Mouse (Mus musculus): ENCODE results near the gene Saa4. TPM values are rescaled to one million over a fixed set of nuclear protein-coding genes. Genes with fewer than 3 reads are reported as not detected.

Saa4 gene
- 7.1 and 7.3 TPM in 2 replicates for polyA plus RNA-seq (2012; rRNA removed)

DNA sequence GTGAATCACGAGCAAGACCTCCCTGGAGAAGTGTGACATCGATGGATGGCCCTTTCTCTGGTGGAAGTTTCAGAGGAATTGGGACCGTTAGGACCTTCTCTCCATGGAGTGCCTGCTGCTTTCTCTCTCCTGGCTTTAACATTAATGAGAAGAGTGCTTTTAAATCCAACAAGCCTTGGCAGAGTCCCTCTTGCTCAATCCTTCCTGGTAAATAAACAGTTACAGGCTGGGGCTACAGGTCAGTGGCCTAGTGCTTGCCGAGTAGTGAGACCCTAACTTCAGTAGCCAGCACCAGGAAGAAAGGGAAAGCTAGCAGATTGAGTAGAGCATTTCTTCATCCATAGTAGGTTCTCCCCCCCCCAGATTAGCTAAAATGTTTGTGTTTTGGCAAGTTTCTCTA is at the start of gene Saa4:
TSS of gene Saa4 (minus strand) at position 146 of the 400 bp plus-strand sequence.

DNA sequence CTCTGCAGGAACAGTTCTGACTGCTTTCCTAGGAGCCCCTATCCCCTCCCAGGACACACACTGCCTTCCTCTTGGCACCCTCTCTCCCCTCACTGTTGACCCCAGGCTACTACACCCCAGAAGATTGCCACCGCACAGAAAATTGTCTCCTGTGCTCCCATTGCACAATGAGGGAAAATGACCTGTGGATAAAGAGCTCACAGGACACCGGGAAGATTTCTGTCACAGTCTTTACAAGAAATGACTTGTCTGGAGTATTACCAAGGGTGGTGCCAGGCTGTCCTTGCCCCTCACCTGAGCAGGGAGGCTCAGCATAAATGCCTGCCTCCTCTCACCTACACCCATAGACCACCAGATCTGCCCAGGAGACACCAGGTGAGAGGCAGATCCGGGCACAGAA is 19.1 kb upstream of the Saa4 start, which contains the start of gene Saa2:
TSS of gene Saa2 (plus strand) at position 301 of the 400 bp plus-strand sequence.

DNA sequence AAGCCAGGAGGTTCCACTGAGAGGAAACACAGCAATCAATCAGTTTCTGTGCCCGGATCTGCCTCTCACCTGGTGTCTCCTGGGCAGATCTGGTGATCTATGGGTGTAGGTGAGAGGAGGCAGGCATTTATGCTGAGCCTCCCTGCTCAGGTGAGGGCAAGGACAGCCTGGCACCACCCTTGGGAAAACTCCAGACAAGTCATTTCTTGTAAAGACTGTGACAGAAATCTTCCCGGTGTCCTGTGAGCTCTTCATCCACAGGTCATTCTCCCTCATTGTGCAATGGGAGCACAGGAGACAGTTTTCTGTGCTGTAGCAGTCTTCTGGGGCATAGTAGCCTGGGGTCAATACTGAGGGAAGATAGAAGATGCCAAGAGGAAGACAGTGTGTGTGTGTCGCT is 10.5 kb upstream of the Saa4 start, which contains the start of gene Saa1:
TSS of gene Saa1 (minus strand) at position 101 of the 400 bp plus-strand sequence.

DNA sequence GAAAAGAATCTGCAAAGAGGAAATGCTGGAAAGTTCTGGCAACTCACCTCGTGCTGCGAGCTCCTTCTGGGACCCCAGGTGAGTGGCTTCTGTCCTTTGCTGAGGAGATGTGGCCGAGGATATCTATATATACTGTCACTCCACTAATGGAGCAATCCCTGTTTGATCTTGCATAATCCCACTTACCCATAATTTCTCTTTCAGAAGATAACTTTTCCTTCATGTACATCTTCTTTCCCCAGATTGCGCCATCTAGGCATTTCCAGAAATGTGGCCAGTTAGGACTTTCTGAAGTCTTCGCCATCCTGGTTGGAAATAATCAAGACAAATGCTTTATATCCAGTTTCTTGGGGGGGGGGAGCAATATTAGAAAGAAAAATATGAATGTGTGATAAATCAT is 16.8 kb downstream of the Saa4 start, which contains the start of gene Saa3:
TSS of gene Saa3 (minus strand) at position 101 of the 400 bp plus-strand sequence.

DNA sequence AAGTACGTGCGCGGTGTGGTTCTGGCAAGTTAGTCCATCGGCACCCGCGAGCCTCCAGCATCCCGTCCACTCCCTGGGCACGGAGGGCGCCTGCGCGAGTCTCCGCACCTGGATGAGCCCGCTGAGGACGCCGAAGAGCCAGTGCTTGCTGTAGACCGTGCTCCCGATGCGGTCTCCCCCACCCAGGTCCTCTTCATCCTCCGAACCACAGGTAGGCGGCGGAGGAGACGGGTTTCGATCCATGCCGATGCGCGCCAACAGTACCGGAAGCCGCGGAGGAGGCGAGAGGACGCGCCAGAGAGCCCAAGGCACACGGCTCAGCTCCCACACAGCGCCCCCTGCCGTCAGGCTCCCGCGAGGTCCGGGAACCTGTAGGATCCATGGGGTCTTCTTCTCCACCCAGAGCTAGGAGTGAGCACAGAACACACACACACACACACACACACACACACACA is 22.0 kb downstream of the Saa4 start, which contains the start of gene Saal1:
TSS of gene Saal1 (minus strand) at position 291 of the 455 bp plus-strand sequence.

Other genes with a start within 250 kb of the Saa4 start
- 3.4 and 3.6 TPM in 2 replicates for gene Sergef, start 92.8 kb downstream of the Saa4 start, polyA plus RNA-seq (2012; rRNA removed)
- not detected in 2 replicates for gene Tph1, start 60.1 kb downstream of the Saa4 start, polyA plus RNA-seq (2012; rRNA removed)
- 6.5 and 7.4 TPM in 2 replicates for gene Saal1, start 21.9 kb downstream of the Saa4 start, polyA plus RNA-seq (2012; rRNA removed)
- 1.2 and 1.7 TPM in 2 replicates for gene Saa3, start 16.9 kb downstream of the Saa4 start, polyA plus RNA-seq (2012; rRNA removed)
- gene Saa1, start 10.4 kb upstream of the Saa4 start, polyA plus RNA-seq (2012; rRNA removed) = not detected in 2 replicates
- not detected in 2 replicates for gene Saa2, start 19.2 kb upstream of the Saa4 start, polyA plus RNA-seq (2012; rRNA removed)
- gene Hps5, start 63.5 kb upstream of the Saa4 start, polyA plus RNA-seq (2012; rRNA removed) = 6.5 and 7.5 TPM in 2 replicates
- 14.1 and 16.0 TPM in 2 replicates for gene Gtf2h1, start 63.5 kb upstream of the Saa4 start, polyA plus RNA-seq (2012; rRNA removed)
- gene Ldha, start 108.9 kb upstream of the Saa4 start, polyA plus RNA-seq (2012; rRNA removed) = 348 and 395 TPM in 2 replicates
- 0.16 TPM in 2 replicates for gene Ldhc, start 128.6 kb upstream of the Saa4 start, polyA plus RNA-seq (2012; rRNA removed)
- gene Tsg101, start 187.4 kb upstream of the Saa4 start, polyA plus RNA-seq (2012; rRNA removed) = 16.2 and 22.1 TPM in 2 replicates
- 4.0 and 4.6 TPM in 2 replicates for gene Uevld, start 225.9 kb upstream of the Saa4 start, polyA plus RNA-seq (2012; rRNA removed)